ENCODE assay signal across 1 mouse cellular context in genomic region chr6:120830056-120830455, GRCm38 (mm10).
A peak's percentile ranks its signal among the peaks of the same experiment; 100 is the strongest.
TF ChIP-seq lines count a peak whose summit lies in the region.

No protein-coding gene starts in this region.

TF ChIP-seq in MEL, 35 proteins besides CTCF, POLR2A, EP300 and RAD21 (continued from another document):
- TF ChIP-seq TCF12 (IDR thresholded peaks at IDR 0.05; ENCODE audit: low read depth, low read length) (peak; percentile 97), E2F4 (IDR thresholded peaks at IDR 0.05; ENCODE audit: borderline replicate concordance, low read depth, low read length) (no peak), ZNF384 (IDR thresholded peaks at IDR 0.05; ENCODE audit: low read depth, low read length) (peak; percentile 80), MYB (IDR thresholded peaks at IDR 0.05; ENCODE audit: low read depth, low read length) (peak; percentile 49; the same call in 1 of the 2 replicates), MXI1 (IDR thresholded peaks at IDR 0.05; ENCODE audit: low read depth, low read length) (peak; percentile 54)
TF ChIP-seq in MEL: peak in this region for 16.
